Mouse (Mus musculus): ENCODE measurements at regions not wholly inside any gene's neighbourhood (a gene's known extent, or its start where the extent isn't known, plus 50 kb on each side); places are given as distances from the start of the nearest gene placed in this dataset.

DNA sequence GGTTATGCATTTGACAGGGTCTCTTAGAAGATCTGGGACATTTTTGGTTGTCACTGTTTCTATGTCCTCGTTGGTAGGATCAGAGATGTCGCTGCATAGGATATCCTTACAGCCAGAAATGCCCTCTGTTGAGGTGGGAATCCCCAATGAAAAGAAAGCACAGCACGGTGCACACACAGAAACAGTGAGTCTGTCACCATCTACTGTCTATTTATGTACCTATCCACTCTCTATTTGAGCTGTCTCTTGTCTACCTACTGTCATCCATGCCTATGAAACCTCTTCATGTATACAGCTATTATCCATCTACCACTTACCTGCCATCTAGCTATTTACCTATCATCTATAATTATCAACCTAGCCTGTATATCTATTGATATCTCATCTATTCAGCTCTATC is 53.6 kb upstream of the Kcnj15 start:
- no peak for TF ChIP-seq CTCF (IDR thresholded peaks at IDR 0.05; ENCODE audit: extremely low read depth, insufficient read length, insufficient replicate concordance, low read depth, low read length)
- TF ChIP-seq POLR2A (IDR thresholded peaks at IDR 0.05; ENCODE audit: low read depth, low read length) = no peak
- 82% methylated on average over 3 of the region's 3 CpGs for WGBS
- Histone ChIP-seq H3K27ac (ENCODE audit: insufficient read depth, low read depth, low read length) (no peak overlapping the region), H3K4me1 (ENCODE audit: control insufficient read depth, insufficient read depth, insufficient read length, low read length) (no peaks in the 10 kb centered on the region), H3K27me3 (ENCODE audit: control insufficient read depth, insufficient read depth, low read length) (no peaks in the 10 kb centered on the region), H3K4me3 (ENCODE audit: low read depth, low read length) (no peak overlapping the region), H3K36me3 (ENCODE audit: control insufficient read depth, insufficient read depth, low read length) (no peaks in the 10 kb centered on the region)

- Histone ChIP-seq H3K27ac (ENCODE audit: insufficient read depth, low read depth, low read length) (no peak overlapping the region), H3K36me3 (ENCODE audit: control insufficient read depth, insufficient read depth, low read length) (no peaks in the 10 kb centered on the region), H3K4me3 (ENCODE audit: low read depth, low read length) (no peak overlapping the region), H3K27me3 (ENCODE audit: control insufficient read depth, insufficient read depth, low read length) (no peaks in the 10 kb centered on the region), H3K4me1 (ENCODE audit: control insufficient read depth, insufficient read depth, insufficient read length, low read length) (no peaks in the 10 kb centered on the region)
- WGBS = 72% methylated on average over 6 of the region's 6 CpGs
- no peak for TF ChIP-seq CTCF (IDR thresholded peaks at IDR 0.05; ENCODE audit: extremely low read depth, insufficient read length, insufficient replicate concordance, low read depth, low read length)
- TF ChIP-seq POLR2A (IDR thresholded peaks at IDR 0.05; ENCODE audit: low read depth, low read length) = no peak
Measured at GRCm38 (mm10) chr16:95204507-95204906, 52.9 kb upstream of the Kcnj15 start.

GRCm38 (mm10) chr16:95206445-95206844 is 50.9 kb upstream of the Kcnj15 start:
- no peaks in the 10 kb centered on the region for H3K4me1 ChIP-seq (ENCODE audit: control insufficient read depth, insufficient read depth, insufficient read length, low read length)
- WGBS = 94% methylated on average over 5 of the region's 5 CpGs
- H3K4me3 ChIP-seq (ENCODE audit: low read depth, low read length) = no peak overlapping the region
- no peaks in the 10 kb centered on the region for H3K36me3 ChIP-seq (ENCODE audit: control insufficient read depth, insufficient read depth, low read length)
- no peak for TF ChIP-seq CTCF (IDR thresholded peaks at IDR 0.05; ENCODE audit: extremely low read depth, insufficient read length, insufficient replicate concordance, low read depth, low read length)
- no peak for TF ChIP-seq POLR2A (IDR thresholded peaks at IDR 0.05; ENCODE audit: low read depth, low read length)
- H3K27ac ChIP-seq (ENCODE audit: insufficient read depth, low read depth, low read length) = no peak overlapping the region
- no peaks in the 10 kb centered on the region for H3K27me3 ChIP-seq (ENCODE audit: control insufficient read depth, insufficient read depth, low read length)

GRCm38 (mm10) chr16:95207547-95207946 is 49.8 kb upstream of the Kcnj15 start:
- Histone ChIP-seq H3K4me3 (ENCODE audit: low read depth, low read length) (no peak overlapping the region), H3K27ac (ENCODE audit: insufficient read depth, low read depth, low read length) (no peak overlapping the region), H3K4me1 (ENCODE audit: control insufficient read depth, insufficient read depth, insufficient read length, low read length) (no peaks in the 10 kb centered on the region), H3K36me3 (ENCODE audit: control insufficient read depth, insufficient read depth, low read length) (no peaks in the 10 kb centered on the region), H3K27me3 (ENCODE audit: control insufficient read depth, insufficient read depth, low read length) (no peaks in the 10 kb centered on the region)
- TF ChIP-seq CTCF (IDR thresholded peaks at IDR 0.05; ENCODE audit: extremely low read depth, insufficient read length, insufficient replicate concordance, low read depth, low read length) (no peak), POLR2A (IDR thresholded peaks at IDR 0.05; ENCODE audit: low read depth, low read length) (no peak)
- WGBS = 65% methylated on average over 6 of the region's 6 CpGs
